Mouse (Mus musculus) ES-E14 (cell line): ENCODE measurements at regions not wholly inside any gene's neighbourhood (a gene's known extent, or its start where the extent isn't known, plus 50 kb on each side); places are given as distances from the start of the nearest gene placed in this dataset.

Experiments
- DNase-seq: peaks from one replicate; pipeline ENCODE4 v3.0.0-alpha.2; 2013; ENCODE audit warnings: low read depth, low spot score
- H3K27ac ChIP-seq: 2 replicates; pipeline ENCODE4 v1.5.1; 2012; ENCODE audit warnings: low read depth, mild to moderate bottlenecking, low read length, moderate library complexity, mixed read lengths; ENCODE audit not compliant: poor library complexity, insufficient read depth, severe bottlenecking
- H3K36me3 ChIP-seq: 2 replicates; pipeline ENCODE4 v1.6.1; 2012; ENCODE audit warnings: mild to moderate bottlenecking, low read length, moderate library complexity, mixed read lengths; ENCODE audit not compliant: control insufficient read depth, poor library complexity, insufficient read depth, severe bottlenecking
- H3K4me1 ChIP-seq, 2 experiments: fragments of 150-350 bp in 1 of 2; sonication (generic) in 1 of 2; 2 replicates each; pipeline ENCODE4 v1.6.1; 2012; ENCODE audit warnings: low read length in 2 of 2, mild to moderate bottlenecking in 1 of 2, mixed read lengths in 1 of 2; ENCODE audit not compliant: control insufficient read depth in 2 of 2, insufficient read depth in 2 of 2, poor library complexity in 1 of 2
- H3K4me3 ChIP-seq, 2 experiments: fragments of 150-350 bp in 1 of 2; sonication (generic) in 1 of 2; 2 replicates each; pipeline ENCODE4 v1.5.1; 2012; ENCODE audit warnings: low read length in 2 of 2, low read depth in 1 of 2, mild to moderate bottlenecking in 1 of 2, mixed read lengths in 1 of 2; ENCODE audit not compliant: insufficient read depth in 1 of 2, poor library complexity in 1 of 2, severe bottlenecking in 1 of 2
- H3K9ac ChIP-seq: 2 replicates; pipeline ENCODE4 v1.6.1; 2012; ENCODE audit warnings: low read depth, mild to moderate bottlenecking, low read length, mixed read lengths; ENCODE audit not compliant: poor library complexity, insufficient read depth, severe bottlenecking
- H3K9me3 ChIP-seq: fragments of 150-350 bp; sonication (generic); 2 replicates; pipeline ENCODE4 v1.6.1; 2012; ENCODE audit warnings: low read depth, mild to moderate bottlenecking, low read length; ENCODE audit not compliant: control insufficient read depth, insufficient read depth
- CHD2 ChIP-seq: IDR thresholded peaks from 2 replicates; pipeline ENCODE4 v1.6.1; 2014; ENCODE audit warnings: mild to moderate bottlenecking, low read depth, low read length, inconsistent platforms
- HCFC1 ChIP-seq: IDR thresholded peaks from 2 replicates; pipeline ENCODE4 v1.6.1; 2012; ENCODE audit warnings: low read length, inconsistent platforms, borderline replicate concordance; ENCODE audit not compliant: insufficient read depth
- MAFK ChIP-seq: IDR thresholded peaks from 2 replicates; pipeline ENCODE4 v1.6.1; 2014; ENCODE audit warnings: mild to moderate bottlenecking, low read depth, low read length, inconsistent platforms; ENCODE audit not compliant: insufficient read depth
- ZC3H11A ChIP-seq: IDR thresholded peaks from 2 replicates; pipeline ENCODE4 v1.6.1; 2012; ENCODE audit warnings: low read depth, mild to moderate bottlenecking, inconsistent platforms, low read length, borderline replicate concordance
- ZNF384 ChIP-seq: IDR thresholded peaks from 2 replicates; pipeline ENCODE4 v1.6.1; 2012; ENCODE audit warnings: low read depth, low read length, inconsistent platforms
- in situ Hi-C, 2 experiments: fragments of 600-800 bp; cut with MboI; formaldehyde crosslinking; loops; one replicate each; pipeline ENCODE4 v1.15.1; 2025; ENCODE audit warnings: low sequenced_read_pairs in 2 of 2, inconsistent platforms in 1 of 2; ENCODE audit not compliant: unreplicated experiment in 2 of 2

DNA sequence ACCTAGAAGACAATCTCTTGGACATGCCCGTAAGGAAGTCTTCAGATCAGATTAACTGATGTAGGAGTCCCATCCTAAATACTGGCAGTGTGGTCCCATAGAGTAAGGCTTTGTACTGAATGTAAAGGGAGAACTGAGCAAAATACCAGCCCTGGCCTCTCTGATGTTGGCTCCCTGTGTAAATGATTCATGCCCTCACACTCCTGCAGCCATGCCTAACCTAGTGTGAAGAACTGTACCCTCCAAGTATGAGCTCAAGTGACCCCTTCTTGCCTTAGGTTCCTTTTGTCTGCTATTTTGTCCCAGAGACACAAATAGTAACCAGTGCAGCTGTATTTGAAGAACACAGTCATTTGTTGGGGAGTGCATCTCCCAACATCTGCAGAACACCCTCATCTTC is 342.4 kb upstream of the Cdh4 start:
- in situ Hi-C loops, result no loop called here
- no peak for TF ChIP-seq ZNF384
- no peak for TF ChIP-seq MAFK
- no peak for TF ChIP-seq CHD2
- no peak for TF ChIP-seq HCFC1
- no peak for TF ChIP-seq ZC3H11A
- H3K27ac ChIP-seq, result no peak overlapping the region
- no peaks in the 10 kb centered on the region for H3K9me3 ChIP-seq
- DNase-seq, result no peak
- no peak overlapping the region for H3K4me3 ChIP-seq
- H3K36me3 ChIP-seq, result no peaks in the 10 kb centered on the region
- no peak overlapping the region for H3K9ac ChIP-seq
- peaks cover 2 to 7% of the 10 kb centered on the region in 2 experiments; a peak in 1 of 4 replicates for H3K4me1 ChIP-seq

DNA sequence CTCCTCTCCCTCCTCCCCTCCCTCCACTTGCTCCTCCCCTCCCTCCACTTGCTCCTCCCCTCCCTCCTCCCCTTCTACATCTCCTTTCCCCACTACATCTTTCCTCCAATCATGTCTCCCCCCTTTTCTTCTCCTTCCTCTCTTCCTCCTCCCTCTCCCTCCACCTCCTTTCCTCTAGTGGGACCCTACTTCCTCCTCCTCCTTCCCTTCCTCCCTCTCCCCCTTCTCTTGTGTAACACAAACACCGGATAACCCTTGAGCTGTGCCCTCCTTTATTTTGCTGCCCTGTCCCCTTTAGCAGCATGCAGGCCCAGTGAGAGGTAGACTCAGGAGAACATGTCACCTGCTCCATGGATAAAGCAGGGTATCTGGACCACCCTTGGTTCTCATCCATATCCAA is 339.1 kb upstream of the Cdh4 start:
- in situ Hi-C loops, result no loop called here

DNA sequence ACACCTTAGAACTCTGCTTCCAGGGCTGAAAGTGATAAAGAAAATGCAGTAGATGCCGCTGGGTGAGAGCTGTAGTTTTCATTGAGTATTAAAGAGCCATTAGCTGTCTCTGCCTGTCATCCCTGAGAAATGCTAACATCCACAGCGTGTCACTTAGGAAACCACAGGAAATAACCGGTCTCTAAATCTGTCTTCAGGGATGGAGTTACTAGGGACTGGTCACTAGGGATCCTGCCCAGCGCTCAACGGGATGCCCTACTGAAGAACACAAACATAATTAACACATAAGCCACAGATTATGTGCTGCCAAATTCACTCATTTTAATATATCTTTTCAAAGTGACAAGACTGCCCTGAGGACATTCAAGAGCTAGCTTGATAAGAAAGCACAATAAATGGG is 329.3 kb upstream of the Cdh4 start:
- TF ChIP-seq MAFK, result no peak
- no peak for TF ChIP-seq HCFC1
- TF ChIP-seq ZC3H11A, result no peak
- in situ Hi-C loops, result no loop called here
- no peaks in the 10 kb centered on the region for H3K9me3 ChIP-seq
- H3K9ac ChIP-seq, result no peak overlapping the region
- no peak overlapping the region for H3K4me3 ChIP-seq
- no peak for DNase-seq
- H3K27ac ChIP-seq, result no peak overlapping the region
- H3K4me1 ChIP-seq, result no peaks in the 10 kb centered on the region
- no peaks in the 10 kb centered on the region for H3K36me3 ChIP-seq

More for the DNA sequence above, 339.1 kb upstream of the Cdh4 start:
- no peak overlapping the region for H3K4me3 ChIP-seq
- no peak overlapping the region for H3K9ac ChIP-seq
- TF ChIP-seq CHD2, result no peak
- TF ChIP-seq ZC3H11A, result no peak
- no peak for TF ChIP-seq HCFC1
- TF ChIP-seq ZNF384, result no peak
- TF ChIP-seq MAFK, result no peak
- DNase-seq, result no peak
- no peaks in the 10 kb centered on the region for H3K36me3 ChIP-seq
- no peaks in the 10 kb centered on the region for H3K4me1 ChIP-seq
- no peak overlapping the region for H3K27ac ChIP-seq
- no peaks in the 10 kb centered on the region for H3K9me3 ChIP-seq

DNA sequence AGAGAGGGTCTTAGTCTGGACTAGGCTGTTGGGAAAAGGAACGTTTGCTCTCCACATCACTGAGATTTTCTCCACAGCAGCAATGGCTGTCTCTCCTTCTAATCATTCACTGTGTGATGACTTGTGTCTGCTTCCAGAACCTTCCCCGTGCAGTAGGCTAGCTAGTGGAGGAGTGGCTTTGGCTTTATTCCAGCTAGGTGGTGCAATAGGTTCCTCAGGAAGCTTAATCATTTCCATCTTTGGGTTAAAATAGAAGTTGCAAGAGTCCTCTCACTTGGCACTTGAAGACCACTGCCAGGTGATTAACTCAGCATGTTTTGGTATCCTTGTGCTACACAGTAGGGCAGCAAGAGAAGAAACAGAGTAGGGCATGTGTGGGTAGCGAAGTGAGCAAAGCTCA is 314.2 kb upstream of the Cdh4 start:
- no peaks in the 10 kb centered on the region for H3K9me3 ChIP-seq
- H3K9ac ChIP-seq, result no peak overlapping the region
- in situ Hi-C loops, result no loop called here
- no peak overlapping the region for H3K4me3 ChIP-seq
- H3K4me1 ChIP-seq, result no peaks in the 10 kb centered on the region
- H3K36me3 ChIP-seq, result no peaks in the 10 kb centered on the region
- DNase-seq, result no peak
- TF ChIP-seq ZC3H11A (no peak), CHD2 (no peak), MAFK (no peak), ZNF384 (no peak), HCFC1 (no peak)
- H3K27ac ChIP-seq, result no peak overlapping the region

DNA sequence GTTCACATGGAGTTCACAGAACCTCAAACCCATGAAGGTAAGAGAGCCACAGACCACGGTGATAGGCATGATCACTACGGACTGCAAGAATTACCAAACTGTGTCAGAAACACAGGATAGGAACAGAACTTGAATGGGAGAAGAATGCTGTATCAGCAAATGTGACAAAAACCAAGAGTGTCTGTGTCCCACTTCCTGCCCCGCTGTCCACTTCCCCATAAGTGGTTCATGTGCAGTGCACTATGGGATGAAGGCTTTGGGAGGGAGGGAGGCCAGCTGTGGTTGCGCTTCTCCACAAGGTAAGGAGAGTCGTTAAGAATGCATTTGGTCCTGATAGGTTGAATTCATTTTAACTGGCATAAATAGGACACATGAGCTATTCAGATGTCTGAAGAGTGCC is 313.8 kb upstream of the Cdh4 start:
- Histone ChIP-seq H3K4me3 (no peak overlapping the region), H3K27ac (no peak overlapping the region), H3K9me3 (no peaks in the 10 kb centered on the region), H3K4me1 (no peaks in the 10 kb centered on the region), H3K36me3 (no peaks in the 10 kb centered on the region), H3K9ac (no peak overlapping the region)
- TF ChIP-seq CHD2 (no peak), ZNF384 (no peak), HCFC1 (no peak), ZC3H11A (no peak), MAFK (peak; percentile 59; the same call in 1 of the 2 replicates)
- in situ Hi-C loops, result no loop called here
- no peak for DNase-seq
